Comparison of ENCODE assay signal across 7 mouse cellular contexts in genomic region chr10:88389576-88389975, GRCm38 (mm10). TPM values are rescaled to one million over a fixed set of nuclear protein-coding genes. Genes with fewer than 3 reads are reported as not detected.
DNase-seq lines count a peak whose midpoint lies in the region; ATAC-seq lines count a peak whose summit lies in the region.

No protein-coding gene starts in this region.

- DNase-seq in kidney, adult 9 months, result peak; percentile 26
- no peak for DNase-seq in kidney, adult 11 months
- peak; percentile 52 to 63 for DNase-seq in CD8-positive naive resting alpha-beta T cell, adult 2 months (ENCODE audit: low read depth in 2 of 2, low spot score in 2 of 2)
- DNase-seq in naive thymus-derived CD4-positive, alpha-beta T cell, adult 2 months (ENCODE audit: low read depth), result peak; percentile 76
- DNase-seq in right cerebral cortex, postnatal 25 days, result no peak
- no peak for DNase-seq in adipocyte (ENCODE audit: low spot score)

- peak; percentile 30 for ATAC-seq in granulocyte monocyte progenitor cell, adult 5-6 weeks (replicated peaks; ENCODE audit: poor library complexity, severe bottlenecking)

RNA-seq across cellular contexts. Expression of gene Gnptab, which starts 10.6 kb away (rescaled TPM):
- 80.5 and 85.2 TPM in 2 replicates for total RNA-seq in granulocyte monocyte progenitor cell, adult 5-6 weeks (2014; fragmentation: Nextera tagmentation)
- total RNA-seq in granulocyte monocyte progenitor cell, adult 5-6 weeks (2017), result 53.4 and 62.9 TPM in 2 replicates

RNA-seq across cellular contexts. Expression of gene Dram1, which starts 10.7 kb away (rescaled TPM):
- total RNA-seq in granulocyte monocyte progenitor cell, adult 5-6 weeks (2014; fragmentation: Nextera tagmentation), result 21.7 and 34.6 TPM in 2 replicates
- total RNA-seq in granulocyte monocyte progenitor cell, adult 5-6 weeks (2017), result 24.8 and 33.2 TPM in 2 replicates

Comparison
In these comparisons a context has a peak if more than half of its experiments do, and no peak if none do; other contexts are left out.
1. DNase-seq: peak in kidney, adult 9 months (single experiment), CD8-positive naive resting alpha-beta T cell, adult 2 months (2 of 2) and naive thymus-derived CD4-positive, alpha-beta T cell, adult 2 months (single experiment); none in kidney, adult 11 months (single experiment), right cerebral cortex, postnatal 25 days (single experiment) and adipocyte (single experiment).